Mouse (Mus musculus): ENCODE data around the gene Agmo. TPM values are rescaled to one million over a fixed set of nuclear protein-coding genes. Genes with fewer than 3 reads are reported as not detected.

Gene Agmo
- total and polyA plus RNA-seq, 3 experiments = 0.08 TPM; not detected in 2

GRCm38 (mm10) chr12:37263685-37264084, 22.2 kb downstream of the Agmo start:
- Histone ChIP-seq H3K9me3 (replicated peaks; ENCODE audit: insufficient read depth, low read length) (no peaks in the 10 kb centered on the region), H3K27me3 (ENCODE audit: control insufficient read depth in 1 of 2, insufficient read depth in 2 of 2, low read length in 2 of 2) (no peaks in the 10 kb centered on the region), H3K9ac (ENCODE audit: control insufficient read depth, low read depth, low read length, poor library complexity, severe bottlenecking) (no peak overlapping the region), H3K36me3 (ENCODE audit: control insufficient read depth in 1 of 2, insufficient read depth in 2 of 2, low read length in 2 of 2) (no peaks in the 10 kb centered on the region), H3K79me2 (ENCODE audit: control insufficient read depth, insufficient read depth, low read length, poor library complexity) (no peaks in the 10 kb centered on the region), H3K4me1 (ENCODE audit: control insufficient read depth in 1 of 2, insufficient read depth in 2 of 2, low read length in 2 of 2) (no peaks in the 10 kb centered on the region), H3K27ac (ENCODE audit: control insufficient read depth, low read depth, low read length) (no peak overlapping the region), H3K4me3 (ENCODE audit: control insufficient read depth in 1 of 2, insufficient read depth in 1 of 2, low read depth in 2 of 2, low read length in 2 of 2) (no peak overlapping the region)
- TF ChIP-seq MYC (IDR thresholded peaks at IDR 0.05; ENCODE audit: low read depth, low read length) (no peak), ZNF384 (IDR thresholded peaks at IDR 0.05; ENCODE audit: low read depth, low read length) (no peak), SMC3 (IDR thresholded peaks at IDR 0.05; ENCODE audit: low read depth, low read length) (no peak), MAZ (IDR thresholded peaks at IDR 0.05; ENCODE audit: low read depth, low read length) (no peak), GABPA (IDR thresholded peaks at IDR 0.05; ENCODE audit: low read depth, low read length) (no peak), TAL1 (IDR thresholded peaks at IDR 0.05; ENCODE audit: low read length) (no peak), NRF1 (IDR thresholded peaks at IDR 0.05; ENCODE audit: insufficient read depth, low read depth, low read length, poor library complexity, severe bottlenecking) (no peak), BHLHE40 (IDR thresholded peaks at IDR 0.05; ENCODE audit: borderline replicate concordance, low read depth, low read length) (no peak), ZMIZ1 (IDR thresholded peaks at IDR 0.05; ENCODE audit: low read depth, low read length) (no peak), JUND (IDR thresholded peaks at IDR 0.05; ENCODE audit: low read depth, low read length) (no peak), TBP (IDR thresholded peaks at IDR 0.05; ENCODE audit: low read depth, low read length) (no peak), HCFC1 (IDR thresholded peaks at IDR 0.05; ENCODE audit: low read depth, low read length) (no peak), CHD2 (IDR thresholded peaks at IDR 0.05; ENCODE audit: low read length) (no peak), MAX (IDR thresholded peaks at IDR 0.05; ENCODE audit: low read length) (no peak), RCOR1 (IDR thresholded peaks at IDR 0.05; ENCODE audit: low read depth, low read length) (no peak), KAT2A (conservative IDR thresholded peaks at IDR 0.05; ENCODE audit: low read depth, low read length) (no peak)
- no peak for DNase-seq (ENCODE audit: low read depth, low spot score)

DNA sequence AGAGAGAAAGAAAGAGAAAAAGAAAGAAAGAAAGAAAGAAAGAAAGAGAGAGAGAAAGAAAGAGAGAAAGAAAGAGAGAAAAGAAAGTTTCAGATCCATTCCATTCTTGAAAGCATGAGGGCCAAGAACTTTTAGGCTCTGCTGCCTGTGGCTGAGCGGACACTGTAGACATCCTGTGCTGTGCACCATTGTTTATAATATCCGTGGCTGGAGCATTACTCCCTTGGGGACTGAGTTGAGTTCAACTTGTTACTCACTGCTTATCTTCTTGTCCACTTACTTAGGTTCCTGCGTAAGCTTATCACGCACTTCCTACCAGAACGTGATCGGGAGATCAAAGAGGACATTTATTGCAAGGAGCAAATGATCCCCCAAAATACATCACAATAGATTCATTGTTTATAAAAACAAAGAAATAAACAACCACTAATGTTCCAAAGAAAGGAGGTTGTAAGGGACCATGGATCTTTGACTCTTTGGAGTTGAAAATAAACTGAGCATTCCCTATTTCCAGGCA, 27.3 kb downstream of the Agmo start:
- H3K4me3 ChIP-seq (ENCODE audit: control insufficient read depth in 1 of 2, insufficient read depth in 1 of 2, low read depth in 2 of 2, low read length in 2 of 2) = no peak overlapping the region
- no peak for TF ChIP-seq ETS1 (IDR thresholded peaks at IDR 0.05; ENCODE audit: low read depth, low read length)
- TF ChIP-seq CHD2 (IDR thresholded peaks at IDR 0.05; ENCODE audit: low read length) = no peak
- TF ChIP-seq E2F4 (IDR thresholded peaks at IDR 0.05; ENCODE audit: borderline replicate concordance, low read depth, low read length) = no peak
- no peak for TF ChIP-seq POLR2AphosphoS5 (IDR thresholded peaks at IDR 0.05; ENCODE audit: borderline replicate concordance, low read depth, low read length)
- TF ChIP-seq POLR2A (IDR thresholded peaks at IDR 0.05; ENCODE audit: control insufficient read depth in 1 of 2, insufficient read depth in 1 of 2, low read depth in 1 of 2, low read length in 2 of 2, poor library complexity in 1 of 2) = no peak
- no peak for TF ChIP-seq ZMIZ1 (IDR thresholded peaks at IDR 0.05; ENCODE audit: low read depth, low read length)
- TF ChIP-seq SIN3A (IDR thresholded peaks at IDR 0.05; ENCODE audit: low read length) = no peak
- no peak for TF ChIP-seq MYB (IDR thresholded peaks at IDR 0.05; ENCODE audit: low read depth, low read length)
- no peak for TF ChIP-seq HCFC1 (IDR thresholded peaks at IDR 0.05; ENCODE audit: low read depth, low read length)
- no peak for TF ChIP-seq ELF1 (IDR thresholded peaks at IDR 0.05; ENCODE audit: low read depth, low read length)
- no peak for TF ChIP-seq KAT2A (conservative IDR thresholded peaks at IDR 0.05; ENCODE audit: low read depth, low read length)
- no peak for TF ChIP-seq MAFK (IDR thresholded peaks at IDR 0.05; ENCODE audit: borderline replicate concordance, low read depth, low read length)
- no peak for TF ChIP-seq BHLHE40 (IDR thresholded peaks at IDR 0.05; ENCODE audit: borderline replicate concordance, low read depth, low read length)
- no peak for TF ChIP-seq MYC (IDR thresholded peaks at IDR 0.05; ENCODE audit: low read depth, low read length)
- TF ChIP-seq ZKSCAN1 (IDR thresholded peaks at IDR 0.05; ENCODE audit: low read depth, low read length) = no peak
- no peak for TF ChIP-seq TCF12 (IDR thresholded peaks at IDR 0.05; ENCODE audit: low read depth, low read length)
- TF ChIP-seq SMC3 (IDR thresholded peaks at IDR 0.05; ENCODE audit: low read depth, low read length) = no peak
- no peaks in the 10 kb centered on the region for H3K4me1 ChIP-seq (ENCODE audit: control insufficient read depth in 1 of 2, insufficient read depth in 2 of 2, low read length in 2 of 2)
- no peaks in the 10 kb centered on the region for H3K79me2 ChIP-seq (ENCODE audit: control insufficient read depth, insufficient read depth, low read length, poor library complexity)
- no peaks in the 10 kb centered on the region for H3K36me3 ChIP-seq (ENCODE audit: control insufficient read depth in 1 of 2, insufficient read depth in 2 of 2, low read length in 2 of 2)
- no peak for DNase-seq (ENCODE audit: low read depth, low spot score)
- H3K9me3 ChIP-seq (replicated peaks; ENCODE audit: insufficient read depth, low read length) = no peaks in the 10 kb centered on the region
- no peak overlapping the region for H3K27ac ChIP-seq (ENCODE audit: control insufficient read depth, low read depth, low read length)
- H3K9ac ChIP-seq (ENCODE audit: control insufficient read depth, low read depth, low read length, poor library complexity, severe bottlenecking) = no peak overlapping the region
- H3K27me3 ChIP-seq (ENCODE audit: control insufficient read depth in 1 of 2, insufficient read depth in 2 of 2, low read length in 2 of 2) = no peaks in the 10 kb centered on the region

Measured in MEL (cell line).